Mouse (Mus musculus): Measurements from ENCODE around the gene Adssl1.

Adssl1 gene

DNA sequence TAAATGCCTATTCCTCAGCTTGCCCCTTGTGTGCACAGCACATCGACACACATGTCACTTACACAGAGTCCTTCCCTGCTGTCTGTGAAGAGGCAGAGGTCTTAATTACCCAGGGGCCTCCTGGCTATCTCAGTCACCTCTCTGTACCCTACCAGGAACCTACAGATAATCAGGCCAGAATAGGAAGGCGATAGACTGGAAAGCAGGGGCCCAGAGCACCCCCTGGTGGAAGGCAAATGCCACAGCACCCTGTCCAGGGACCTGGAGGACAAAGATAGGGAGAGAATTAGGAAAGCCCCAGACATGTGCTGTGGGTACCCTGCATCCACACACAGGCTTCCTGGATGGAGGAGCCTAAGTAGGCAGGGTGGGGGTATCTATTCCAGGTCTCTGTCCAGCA, 3.9 kb downstream of the Adssl1 start:
- peak; percentile 63 for DNase-seq (ENCODE audit: low read depth)

- DNase-seq (ENCODE audit: low read depth): no peak
These were observed 5.9 kb downstream of the Adssl1 start for GRCm38 (mm10) chr12:112625700-112626099.

- DNase-seq (ENCODE audit: low read depth): no peak
These were observed 6.6 kb downstream of the Adssl1 start for GRCm38 (mm10) chr12:112626455-112626854.

DNA sequence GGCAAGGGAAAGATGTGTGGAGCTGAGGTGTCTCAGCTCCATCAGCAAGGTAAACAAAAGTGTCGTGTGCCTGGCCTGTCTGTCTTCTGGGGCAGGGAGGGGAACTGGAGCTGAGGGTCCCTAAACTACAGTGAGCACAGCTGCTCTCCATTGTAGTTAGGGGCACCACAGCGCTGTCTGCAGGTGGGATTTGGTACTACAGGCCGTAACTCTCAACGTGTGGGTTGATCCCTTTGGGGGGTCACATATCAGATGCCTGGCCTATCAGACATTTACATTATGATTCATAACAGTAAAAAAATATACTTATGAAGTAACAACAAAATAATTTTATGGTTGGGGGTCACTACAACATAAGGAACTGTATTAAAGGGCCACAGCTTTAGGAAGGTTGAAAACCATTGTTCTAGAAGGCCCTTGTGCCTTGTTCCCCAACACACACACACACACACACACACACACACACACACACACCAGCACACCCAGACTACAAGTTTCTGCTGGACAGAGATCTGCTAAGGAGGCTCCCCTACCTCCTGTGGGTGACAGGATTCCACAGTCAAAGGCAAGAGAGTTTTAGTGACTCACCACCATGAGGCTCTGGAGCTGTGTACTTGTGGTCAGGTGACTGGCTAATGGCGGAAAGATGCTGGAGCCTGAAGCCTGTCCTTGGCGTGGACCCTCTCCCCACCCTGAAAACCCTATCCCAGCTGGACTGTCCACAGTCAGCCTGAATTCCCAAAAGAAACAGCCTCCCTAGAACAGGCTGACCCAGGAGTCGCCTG, 7.4 kb downstream of the Adssl1 start:
- DNase-seq (ENCODE audit: low read depth): no peak

DNA sequence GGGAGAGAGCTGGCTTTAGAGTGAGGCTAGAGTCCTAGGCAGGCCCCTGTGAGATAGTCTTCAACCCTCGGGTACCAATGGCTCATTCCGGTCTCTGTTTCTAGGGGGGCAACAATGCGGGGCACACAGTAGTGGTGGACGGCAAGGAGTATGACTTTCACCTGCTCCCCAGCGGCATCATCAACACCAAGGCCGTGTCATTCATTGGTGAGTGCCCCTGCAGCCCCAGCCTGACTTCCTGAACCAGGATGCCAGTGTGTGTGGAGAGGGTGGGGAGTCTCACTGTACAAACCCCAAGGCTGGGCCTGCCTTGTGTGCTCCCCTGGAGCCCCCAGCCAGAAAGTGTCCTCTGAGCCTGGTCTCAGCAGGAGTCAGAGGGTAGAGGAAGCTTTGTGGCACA, 8.4 kb downstream of the Adssl1 start:
- DNase-seq (ENCODE audit: low read depth): no peak

GRCm38 (mm10) chr12:112628928-112629721, 9.3 kb downstream of the Adssl1 start:
- DNase-seq (ENCODE audit: low read depth): peak; percentile 63

- DNase-seq (ENCODE audit: low read depth): no peak
These were observed 10.2 kb downstream of the Adssl1 start for GRCm38 (mm10) chr12:112630029-112630428.

DNA sequence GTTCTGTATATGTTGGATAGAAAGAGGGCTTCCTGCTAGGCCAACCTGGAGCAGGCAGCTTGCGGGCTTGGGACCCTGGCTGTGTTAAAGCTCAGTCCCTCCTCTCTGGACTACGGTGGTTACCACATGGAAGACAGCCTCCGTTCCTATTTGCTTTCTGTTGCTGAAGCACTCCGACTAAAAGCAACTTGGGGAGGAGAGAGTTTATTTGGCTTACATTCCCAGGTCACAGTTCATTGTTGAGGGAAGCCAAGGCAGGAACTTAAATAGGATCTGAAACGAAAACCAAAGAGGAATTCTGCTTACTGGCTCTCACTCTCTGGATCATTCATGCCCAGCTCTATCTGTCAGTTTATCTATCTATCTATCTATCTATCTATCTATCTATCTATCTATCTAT, 11.0 kb downstream of the Adssl1 start:
- DNase-seq (ENCODE audit: low read depth): no peak

- no peak for DNase-seq (ENCODE audit: low read depth)
These were observed 11.6 kb downstream of the Adssl1 start for GRCm38 (mm10) chr12:112631472-112631871.

- DNase-seq (ENCODE audit: low read depth): no peak
These were observed 12.4 kb downstream of the Adssl1 start for GRCm38 (mm10) chr12:112632084-112632777.

DNA sequence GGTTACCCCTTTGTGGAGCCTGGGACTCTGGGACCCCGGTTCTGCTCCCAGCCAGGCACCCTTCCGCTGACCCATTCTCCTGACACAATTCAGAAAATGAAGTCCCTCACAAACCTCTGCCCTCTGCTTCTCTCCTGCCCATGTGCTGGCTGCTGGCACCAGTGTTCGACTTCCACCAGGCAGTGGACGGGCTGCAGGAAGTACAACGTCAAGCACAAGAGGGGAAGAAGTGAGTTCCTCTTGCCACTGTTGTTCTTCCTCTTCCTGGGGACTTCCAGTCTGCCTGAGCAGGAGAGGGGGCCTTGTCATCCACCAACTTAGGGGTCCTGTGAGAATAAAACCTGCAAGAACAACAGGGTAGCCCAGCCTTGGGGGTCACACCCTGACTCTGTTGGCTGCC, 13.1 kb downstream of the Adssl1 start:
- DNase-seq (ENCODE audit: low read depth): no peak

DNA sequence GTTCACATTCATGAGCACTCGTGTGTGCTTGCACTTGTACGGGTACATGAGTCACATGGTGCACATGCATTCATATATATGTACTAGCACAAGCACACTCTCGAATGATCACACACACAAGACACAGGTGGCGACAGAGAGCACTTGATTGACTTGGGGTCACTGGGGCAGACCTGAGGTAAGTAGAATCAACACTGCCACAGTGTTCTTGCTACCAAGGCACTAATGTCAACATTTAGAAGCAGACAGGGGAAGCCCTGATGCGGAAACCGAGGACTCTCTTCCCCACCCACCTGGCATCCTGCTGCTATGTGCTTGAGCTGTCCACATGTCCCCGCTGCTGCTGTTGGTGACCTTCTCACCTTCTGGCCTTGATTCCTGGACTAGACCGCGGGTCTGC, 13.8 kb downstream of the Adssl1 start:
- DNase-seq (ENCODE audit: low read depth): no peak

- DNase-seq (ENCODE audit: low read depth): no peak
These were observed 19.7 kb downstream of the Adssl1 start for GRCm38 (mm10) chr12:112639526-112639925.

DNA sequence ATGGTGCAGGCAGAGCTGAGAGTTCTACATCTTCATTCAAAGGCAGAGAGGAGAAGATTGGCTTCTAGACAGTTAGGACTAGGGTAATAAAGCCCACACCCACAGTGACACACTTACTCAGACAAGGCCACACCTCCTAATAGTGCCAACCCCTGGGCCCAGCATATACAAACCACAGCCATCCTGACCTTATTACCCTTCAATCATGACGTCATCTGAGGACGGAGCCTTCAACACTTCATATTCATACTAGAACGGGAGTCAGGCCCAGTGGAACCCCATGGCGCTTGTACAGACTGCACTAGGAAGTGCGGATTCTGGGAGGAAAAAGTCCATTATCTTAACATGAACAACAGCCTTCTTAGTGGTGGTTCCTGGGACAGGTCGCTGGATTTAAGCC, 23.3 kb downstream of the Adssl1 start:
- DNase-seq (ENCODE audit: low read depth): no peak

- peak; percentile 94 for DNase-seq (ENCODE audit: low read depth)
These were observed 24.5 kb downstream of the Adssl1 start, which contains the start of gene Siva1 for GRCm38 (mm10) chr12:112644180-112644854. Gene Siva1 (plus strand): TSS chr12:112644679.

DNA sequence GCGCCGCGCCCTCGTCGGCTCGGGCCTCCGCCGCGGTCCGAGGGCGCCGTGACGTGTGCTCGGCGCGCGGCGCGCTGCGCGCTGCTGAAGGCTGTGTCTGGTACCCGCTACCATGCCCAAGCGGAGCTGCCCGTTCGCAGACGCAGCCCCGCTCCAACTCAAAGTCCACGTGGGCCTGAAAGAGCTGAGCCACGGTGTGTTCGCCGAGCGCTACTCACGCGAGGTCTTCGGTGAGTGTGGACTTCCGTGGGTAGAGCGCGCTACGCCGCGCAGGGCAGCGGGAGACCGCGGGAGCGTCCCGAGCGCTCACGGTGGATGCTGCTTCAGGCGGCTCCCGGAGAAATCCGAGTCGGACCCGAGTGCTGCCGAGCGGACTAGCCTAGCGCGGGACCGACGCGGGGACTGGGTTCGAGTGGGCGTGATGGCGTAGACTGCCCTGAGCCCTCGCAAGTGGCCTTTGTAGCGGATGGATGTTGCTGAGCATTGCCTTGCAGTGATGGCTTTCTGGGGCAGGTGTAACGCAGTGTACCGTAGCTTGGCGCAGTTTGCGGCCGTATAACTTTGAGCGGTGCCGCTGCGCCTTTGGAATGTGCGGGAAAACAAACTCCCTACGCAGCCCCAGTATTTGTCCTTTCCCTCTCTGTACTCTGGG, 25.1 kb downstream of the Adssl1 start:
- no peak for DNase-seq (ENCODE audit: low read depth)

DNA sequence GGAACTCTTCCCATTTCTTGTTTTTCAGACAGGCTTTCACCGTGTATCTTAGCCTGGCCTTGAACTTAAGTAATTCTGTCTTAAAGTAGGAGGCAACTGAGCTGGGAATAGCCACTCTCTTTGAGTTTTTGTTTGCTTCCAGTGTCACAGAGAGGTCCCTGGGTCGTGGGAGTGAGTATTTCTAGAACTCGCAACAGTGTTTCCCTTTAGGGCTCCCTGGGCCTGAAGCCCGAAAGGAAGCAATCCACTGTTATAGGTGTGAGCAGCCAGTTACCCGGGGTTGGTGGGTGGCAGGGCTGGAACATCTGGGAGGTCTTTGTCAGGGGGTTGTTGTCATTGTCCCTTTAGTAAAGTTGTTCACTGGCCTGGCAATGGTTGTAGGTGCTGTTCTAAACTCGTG, 26.3 kb downstream of the Adssl1 start:
- DNase-seq (ENCODE audit: low read depth): no peak

DNA sequence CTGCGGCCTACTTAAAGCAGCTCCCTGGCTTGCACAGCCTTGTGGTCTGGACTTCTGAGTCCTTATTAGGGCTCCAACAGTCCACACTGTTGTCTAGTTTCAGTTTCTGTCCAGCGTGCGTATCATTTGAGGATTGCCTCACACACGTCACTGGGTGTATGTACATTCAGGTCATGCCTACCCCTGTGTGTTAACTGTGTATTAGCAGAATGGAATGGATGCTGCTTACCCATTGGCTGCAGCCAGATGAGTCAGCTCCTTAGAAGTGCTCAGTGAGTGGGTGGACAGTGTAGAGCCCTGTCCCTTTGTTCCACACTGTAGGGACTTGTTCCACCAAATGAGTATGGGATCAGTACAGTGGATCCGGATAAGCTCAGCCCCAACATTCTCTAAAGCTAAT, 28.2 kb downstream of the Adssl1 start:
- DNase-seq (ENCODE audit: low read depth): no peak

- DNase-seq (ENCODE audit: low read depth): no peak
These were observed 32.1 kb downstream of the Adssl1 start for GRCm38 (mm10) chr12:112651778-112652439.

- DNase-seq (ENCODE audit: low read depth): peak; percentile 78
These were observed 33.4 kb downstream of the Adssl1 start for GRCm38 (mm10) chr12:112653157-112653824.

All from c-Kit-positive CD71-negative TER-119-negative erythroid progenitor cells, embryonic 14.5 days (primary cell).